Mouse (Mus musculus): Measurements from ENCODE around the gene Cdx2. TPM values are rescaled to one million over a fixed set of nuclear protein-coding genes. Genes with fewer than 3 reads are reported as not detected.

The Cdx2 gene
- polyA plus RNA-seq, 1 experiment from 2014 or later: 0.13 TPM

GRCm38 (mm10) chr5:147317321-147317720, 10.3 kb upstream of the Cdx2 start:
- DNase-seq (ENCODE audit: low spot score): no peak

- no peak for DNase-seq (ENCODE audit: low spot score)
Measured at GRCm38 (mm10) chr5:147315432-147316075, 8.5 kb upstream of the Cdx2 start.

- DNase-seq (ENCODE audit: low spot score): no peak
Measured at GRCm38 (mm10) chr5:147314646-147315431, 7.8 kb upstream of the Cdx2 start.

- DNase-seq (ENCODE audit: low spot score): no peak
Measured at GRCm38 (mm10) chr5:147312830-147313685, 6.0 kb upstream of the Cdx2 start.

- no peak for DNase-seq (ENCODE audit: low spot score)
Measured at GRCm38 (mm10) chr5:147309786-147310185, 2.7 kb upstream of the Cdx2 start.

GRCm38 (mm10) chr5:147308451-147308850, 1.4 kb upstream of the Cdx2 start:
- DNase-seq (ENCODE audit: low spot score): no peak

DNA sequence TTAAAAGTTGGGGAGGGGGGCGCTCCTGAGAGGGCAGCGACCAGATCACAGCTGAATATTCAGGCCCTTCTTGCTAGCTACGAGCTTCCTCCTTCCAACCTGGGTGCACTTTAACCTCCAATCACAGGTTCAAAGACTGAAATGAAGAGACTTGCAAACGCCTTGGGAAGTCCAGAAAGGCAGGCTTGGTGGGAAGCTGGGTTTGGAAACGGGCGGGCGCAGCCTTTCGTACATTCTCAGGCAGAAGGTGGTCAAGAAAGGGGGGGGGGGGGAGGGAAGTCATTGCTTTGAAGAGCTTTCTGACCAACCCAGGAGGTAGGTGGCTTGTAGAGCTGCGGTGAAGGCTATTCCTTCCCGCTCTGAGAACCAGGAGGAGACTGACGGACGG, 322 bp upstream of the Cdx2 start:
- no peak for DNase-seq (ENCODE audit: low spot score)

DNA sequence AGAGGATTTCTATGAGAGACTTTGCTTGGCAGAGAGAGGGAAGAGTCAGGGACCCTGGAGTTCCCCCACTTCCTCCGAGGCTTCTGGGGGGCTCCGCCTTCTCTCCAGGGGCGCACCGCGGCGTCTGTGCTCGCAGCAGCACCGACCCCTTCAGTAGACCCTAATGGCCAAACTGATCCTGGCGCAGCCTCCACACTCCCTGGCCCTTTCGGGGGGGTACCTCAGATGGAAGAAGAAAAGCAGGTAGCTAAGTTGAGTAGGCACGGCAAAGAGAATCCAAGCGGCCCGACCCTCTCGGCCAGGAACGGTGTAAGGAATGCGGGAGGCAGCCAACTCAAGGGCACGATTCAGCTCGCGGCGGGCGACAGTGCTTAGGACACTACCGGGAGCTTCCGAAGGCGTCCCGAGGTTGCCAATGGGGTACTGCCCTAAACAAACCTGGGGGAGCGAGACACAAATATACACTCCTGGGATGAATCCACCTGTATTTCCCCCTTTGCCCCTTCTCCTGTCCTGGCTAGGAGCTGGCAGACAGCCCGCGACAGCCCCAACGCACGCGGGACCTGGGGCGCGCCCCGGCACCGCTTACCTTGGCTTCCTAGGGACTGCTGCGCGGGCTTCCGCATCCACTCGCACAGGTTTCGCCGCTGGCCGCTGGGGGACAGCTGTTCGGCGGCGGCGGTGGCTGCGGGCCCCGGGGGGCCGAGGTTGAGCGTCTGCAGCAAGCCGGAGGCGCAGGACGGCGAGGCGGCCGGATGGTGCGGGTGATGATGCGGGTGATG, 1.0 kb downstream of the Cdx2 start:
- DNase-seq (ENCODE audit: low spot score): no peak

- DNase-seq (ENCODE audit: low spot score): no peak
Measured at GRCm38 (mm10) chr5:147305166-147305565, 1.9 kb downstream of the Cdx2 start.

DNA sequence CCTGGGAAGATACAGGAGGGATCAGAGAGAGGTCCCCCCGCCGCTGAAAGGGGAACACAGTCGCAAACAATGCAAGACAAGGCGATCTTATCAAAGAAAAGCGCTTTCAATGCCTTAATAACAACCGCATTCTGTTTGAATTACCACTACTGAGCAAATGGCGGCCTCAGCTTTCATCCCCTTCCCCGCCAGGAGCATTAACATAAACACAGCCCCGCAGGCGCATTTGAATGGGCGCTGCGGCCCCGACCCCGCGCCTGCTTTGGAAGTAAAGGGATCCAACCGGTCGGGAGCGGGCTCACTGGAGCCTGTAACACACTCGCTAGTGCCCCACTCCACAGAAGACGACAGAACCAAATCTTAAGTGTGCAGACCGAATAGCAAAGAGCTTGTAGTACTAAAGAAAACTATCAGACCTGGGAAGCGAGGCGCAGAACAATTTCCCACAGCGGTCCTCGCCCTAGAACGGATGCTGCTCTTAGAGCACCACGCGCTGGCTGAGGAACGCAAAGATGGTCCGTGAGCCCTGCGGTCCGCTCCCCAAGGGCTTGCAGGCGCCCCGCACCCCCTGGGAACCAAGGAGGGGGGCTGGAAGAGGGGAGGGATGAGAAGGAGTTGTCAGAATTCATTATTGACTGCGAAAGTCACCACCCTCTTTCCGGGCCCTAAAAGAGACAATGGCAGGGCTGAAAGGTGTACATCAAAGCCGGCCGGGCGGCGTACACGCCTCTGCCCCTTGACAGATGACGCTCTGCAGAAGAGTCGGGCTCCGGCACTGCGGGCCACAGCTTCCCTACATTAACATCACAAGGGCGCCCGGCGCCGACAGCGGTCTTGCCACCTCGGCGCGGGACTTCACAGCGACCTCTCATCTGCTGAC, 2.6 kb downstream of the Cdx2 start:
- no peak for DNase-seq (ENCODE audit: low spot score)

DNA sequence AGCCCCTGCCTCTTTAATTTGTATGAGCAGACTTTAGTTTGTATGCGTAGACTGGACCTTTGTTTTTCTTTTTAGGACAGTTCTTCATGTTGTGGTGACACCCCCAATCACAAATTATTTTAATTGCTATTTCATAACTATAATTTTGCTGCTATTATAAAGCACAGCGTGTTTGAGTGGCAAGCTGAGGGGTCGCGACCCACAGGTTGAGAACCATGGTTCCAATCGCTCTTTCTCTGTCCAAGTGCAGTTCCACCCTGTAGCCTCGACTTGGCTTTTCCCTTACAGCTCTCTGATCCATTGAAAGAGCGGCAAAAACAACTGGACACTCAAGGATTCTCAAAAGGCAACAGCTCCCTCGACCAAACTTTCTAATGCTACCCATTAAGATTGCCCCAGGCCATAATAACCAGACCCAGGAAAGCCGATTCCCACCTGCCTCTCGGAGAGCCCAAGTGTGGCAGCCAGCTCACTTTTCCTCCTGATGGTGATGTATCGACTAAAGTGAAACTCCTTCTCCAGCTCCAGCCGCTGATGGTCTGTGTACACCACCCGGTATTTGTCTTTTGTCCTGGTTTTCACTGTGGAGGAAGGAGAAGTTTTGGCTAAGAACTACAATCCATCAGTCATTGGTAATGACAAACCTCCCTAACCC, 4.2 kb downstream of the Cdx2 start:
- DNase-seq (ENCODE audit: low spot score): no peak

DNA sequence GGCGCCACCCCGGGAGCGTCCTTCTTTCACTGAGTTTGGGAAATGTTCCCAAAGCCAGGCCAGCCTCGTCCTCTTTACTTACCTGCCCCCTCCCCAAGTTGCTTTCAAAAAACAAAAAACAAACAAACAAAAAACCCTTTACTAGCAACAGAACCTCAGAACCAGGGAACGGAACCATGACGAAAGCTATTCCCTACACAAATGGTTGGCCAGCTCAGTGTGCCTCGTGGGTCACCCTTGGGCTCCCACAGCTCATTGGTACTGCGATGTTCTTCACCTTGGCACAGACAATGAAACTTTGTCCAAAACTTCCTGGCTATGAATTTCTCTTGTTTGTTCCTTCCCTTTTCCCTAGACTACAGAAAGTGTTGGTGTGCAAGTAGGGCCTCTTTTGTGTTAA, 4.9 kb downstream of the Cdx2 start:
- no peak for DNase-seq (ENCODE audit: low spot score)

DNA sequence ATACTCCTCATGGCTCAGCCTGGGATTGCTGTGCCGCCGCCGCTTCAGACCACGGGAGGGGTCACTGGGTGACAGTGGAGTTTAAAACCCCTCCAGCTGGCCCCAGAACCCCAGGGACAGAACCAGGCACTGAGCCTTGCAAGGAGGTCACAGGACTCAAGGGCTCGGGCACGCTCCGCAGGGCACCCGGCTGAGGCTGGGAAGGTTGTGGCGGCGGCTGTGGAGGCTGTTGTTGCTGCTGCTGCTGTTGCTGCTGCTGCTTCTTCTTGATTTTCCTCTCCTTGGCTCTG, 5.3 kb downstream of the Cdx2 start:
- DNase-seq (ENCODE audit: low spot score): no peak

- no peak for DNase-seq (ENCODE audit: low spot score)
Measured at GRCm38 (mm10) chr5:147300917-147301780, 5.9 kb downstream of the Cdx2 start.

DNA sequence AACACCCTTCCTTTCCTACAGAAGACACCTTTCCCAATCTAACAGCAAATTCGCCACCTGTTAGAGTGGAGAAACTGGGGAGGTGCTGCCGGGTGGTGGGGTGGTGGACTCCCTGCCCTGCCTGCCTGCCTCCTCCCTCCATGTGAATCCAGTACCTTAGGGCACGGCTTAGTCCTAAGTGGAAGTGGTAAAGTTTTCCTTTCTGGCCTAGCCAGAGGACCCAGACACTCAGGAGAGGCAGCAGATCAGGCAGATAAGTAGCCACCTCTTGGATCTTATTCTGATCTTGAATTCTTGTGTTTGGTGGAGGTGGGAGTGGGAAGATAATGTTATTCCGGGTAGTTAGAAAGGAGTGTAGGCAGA, 7.1 kb downstream of the Cdx2 start:
- DNase-seq (ENCODE audit: low spot score): no peak

DNA sequence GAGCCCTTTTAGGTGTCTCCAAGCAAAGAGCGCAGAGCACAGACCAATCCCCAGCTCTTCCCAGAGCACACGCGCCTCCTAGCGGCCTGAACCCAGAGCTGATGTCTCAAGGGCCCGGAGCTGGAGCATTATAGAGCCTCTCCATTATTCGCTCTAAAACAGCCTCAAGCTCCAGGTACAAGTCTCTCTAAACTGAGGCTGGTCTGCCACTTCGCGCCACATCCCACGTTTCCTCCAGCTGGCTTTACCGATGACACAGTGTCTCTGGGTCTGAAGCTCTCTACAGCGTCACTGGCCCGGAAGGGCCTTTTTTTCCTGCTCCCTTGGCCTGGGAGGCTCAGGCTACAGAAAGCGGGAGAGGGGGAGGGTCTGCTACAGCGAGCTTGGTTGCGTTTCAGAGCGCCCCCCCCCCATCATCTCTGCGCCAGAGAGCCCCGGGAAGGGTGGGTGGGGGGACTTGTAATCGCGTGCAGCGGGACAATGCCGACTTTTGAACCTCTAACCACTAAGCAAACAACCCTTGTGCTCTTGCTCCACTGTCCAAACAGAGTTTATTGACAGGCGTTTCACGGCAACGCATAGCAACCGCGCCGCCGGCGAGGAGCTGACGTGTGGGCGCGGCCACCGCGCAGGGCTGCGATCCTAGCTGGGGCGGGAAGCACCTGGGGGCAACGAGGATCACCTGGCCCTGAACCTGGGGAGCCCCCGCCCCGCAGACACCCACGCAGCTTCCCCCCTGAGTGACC, 7.6 kb downstream of the Cdx2 start:
- peak; percentile 53 for DNase-seq (ENCODE audit: low spot score)

- no peak for DNase-seq (ENCODE audit: low spot score)
Measured at GRCm38 (mm10) chr5:147297249-147297648, 9.8 kb downstream of the Cdx2 start.

GRCm38 (mm10) chr5:147294121-147294520, 12.9 kb downstream of the Cdx2 start:
- DNase-seq (ENCODE audit: low spot score): no peak

Data from thymus, postnatal 0 days (tissue).